Mouse (Mus musculus) heart, embryonic 16.5 days (tissue): ENCODE measurements around the gene Ankk1. TPM values are rescaled to one million over a fixed set of nuclear protein-coding genes. Genes with fewer than 3 reads are reported as not detected.
A peak's percentile ranks its signal among the peaks of the same experiment; 100 is the strongest.

Source experiments
- ATAC-seq: fragments of 200-750 bp; cut with Nextera tagmentation; replicated peaks from 2 replicates; pipeline ENCODE4 v1.8.0; 2017; ENCODE audit warnings: moderate number of reproducible peaks; ENCODE audit not compliant: insufficient read depth, low FRiP score; ENCODE audit errors: extremely low read depth
- H3K27ac ChIP-seq: fragments of 300-500 bp; sonication (generic); 2 replicates; pipeline ENCODE4 v1.5.1; 2014; ENCODE audit warnings: mild to moderate bottlenecking, low read length, control low read depth, moderate library complexity
- H3K27me3 ChIP-seq: fragments of 300-500 bp; sonication (generic); 2 replicates; pipeline ENCODE4 v1.6.1; 2014; ENCODE audit warnings: low read length, mixed read lengths; ENCODE audit not compliant: control insufficient read depth, insufficient read depth
- H3K36me3 ChIP-seq: fragments of 300-500 bp; sonication (generic); 2 replicates; pipeline ENCODE4 v1.6.1; 2014; ENCODE audit not compliant: control insufficient read depth, insufficient read depth
- H3K4me1 ChIP-seq: fragments of 300-500 bp; sonication (generic); 2 replicates; pipeline ENCODE4 v1.6.1; 2014; ENCODE audit warnings: low read length, mixed read lengths; ENCODE audit not compliant: control insufficient read depth, insufficient read depth
- H3K4me2 ChIP-seq: fragments of 300-500 bp; sonication (generic); 2 replicates; pipeline ENCODE4 v1.6.1; 2014; ENCODE audit warnings: low read depth, mild to moderate bottlenecking, control low read depth, low read length
- H3K4me3 ChIP-seq: fragments of 300-500 bp; sonication (generic); 2 replicates; pipeline ENCODE4 v1.5.1; 2014; ENCODE audit warnings: mild to moderate bottlenecking, control low read depth, low read length
- H3K9ac ChIP-seq: fragments of 300-500 bp; sonication (generic); 2 replicates; pipeline ENCODE4 v1.6.1; 2014; ENCODE audit warnings: low read length, control low read depth
- H3K9me3 ChIP-seq: fragments of 300-500 bp; sonication (generic); replicated peaks from 2 replicates; pipeline ENCODE4 v1.6.1; 2016; ENCODE audit warnings: low read length; ENCODE audit not compliant: control insufficient read depth
- WGBS: fragments of 180-500 bp; shearing (Covaris S2); extraction: QIAGEN DNeasy Blood & Tissue Kit; methylation state at CpG from one replicate; pipeline ENCODE4 v1.1.7; 2014; 5-methylcytosine and 5-hydroxymethylcytosine counted together
- polyA plus RNA-seq: library from polyadenylated mRNA; unstranded; fragments of >200 nt; fragmentation: Nextera tagmentation; extraction: Ambion mirVana; gene quantifications from 2 replicates; pipeline ENCODE4 v1.2.1, GENCODE M21; 2015

Ankk1 gene
- polyA plus RNA-seq, 1 experiment from 2014 or later = not detected

DNA sequence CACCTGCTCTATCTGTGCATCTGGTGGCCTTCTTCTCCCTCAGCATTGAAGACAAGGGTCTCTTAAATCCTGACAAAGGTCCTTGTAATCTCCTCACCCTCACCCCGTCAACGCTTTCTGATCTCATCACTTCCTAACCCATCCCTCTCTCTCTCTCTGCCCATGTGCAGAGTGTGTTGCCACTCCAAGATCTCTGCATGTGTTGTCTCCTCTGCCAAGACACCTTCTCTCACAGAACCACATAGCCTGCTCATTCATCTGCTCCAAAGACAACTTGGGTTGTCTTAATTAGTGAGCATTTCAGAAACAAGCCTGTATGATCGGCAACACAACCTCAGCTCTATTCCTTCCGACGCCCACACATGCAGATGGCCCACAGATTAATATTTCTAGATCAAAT is 3.0 kb downstream of the Ankk1 start:
- WGBS = 88% methylated on average over 5 of the region's 5 CpGs
- ATAC-seq = no peak
- no peak overlapping the region for H3K4me2 ChIP-seq

DNA sequence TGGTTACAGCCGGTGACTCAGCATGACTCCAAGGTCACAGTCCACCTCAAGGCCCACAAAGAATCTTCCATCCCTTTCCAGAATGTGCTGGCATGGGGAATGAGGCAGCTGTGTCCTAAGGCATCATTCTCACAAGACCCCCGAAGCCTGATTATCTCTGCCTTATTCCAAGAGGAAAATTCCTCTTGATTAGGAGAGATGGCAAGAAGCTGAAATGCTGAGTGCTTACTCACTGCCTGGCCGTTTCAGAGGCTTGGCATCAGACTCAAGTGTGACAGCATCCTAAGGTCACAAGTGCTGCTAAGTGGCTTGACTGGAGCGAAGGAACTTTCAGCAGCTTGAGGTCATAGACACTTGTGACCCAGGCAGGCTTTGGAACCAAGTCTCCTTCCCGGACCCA is 16.2 kb downstream of the Ankk1 start:
- no peak overlapping the region for H3K4me3 ChIP-seq
- no peaks in the 10 kb centered on the region for H3K36me3 ChIP-seq
- WGBS = 56% methylated on average over 5 of the region's 5 CpGs
- no peaks in the 10 kb centered on the region for H3K4me1 ChIP-seq
- H3K9ac ChIP-seq = no peak overlapping the region
- no peaks in the 10 kb centered on the region for H3K9me3 ChIP-seq
- no peak overlapping the region for H3K27ac ChIP-seq
- H3K4me2 ChIP-seq = no peak overlapping the region
- no peak for ATAC-seq
- no peaks in the 10 kb centered on the region for H3K27me3 ChIP-seq

More for the DNA sequence above, 3.0 kb downstream of the Ankk1 start:
- H3K9me3 ChIP-seq = no peaks in the 10 kb centered on the region
- H3K36me3 ChIP-seq = no peaks in the 10 kb centered on the region
- H3K4me1 ChIP-seq = no peaks in the 10 kb centered on the region
- no peak overlapping the region for H3K9ac ChIP-seq
- H3K27me3 ChIP-seq = no peaks in the 10 kb centered on the region
- no peak overlapping the region for H3K4me3 ChIP-seq
- no peak overlapping the region for H3K27ac ChIP-seq

DNA sequence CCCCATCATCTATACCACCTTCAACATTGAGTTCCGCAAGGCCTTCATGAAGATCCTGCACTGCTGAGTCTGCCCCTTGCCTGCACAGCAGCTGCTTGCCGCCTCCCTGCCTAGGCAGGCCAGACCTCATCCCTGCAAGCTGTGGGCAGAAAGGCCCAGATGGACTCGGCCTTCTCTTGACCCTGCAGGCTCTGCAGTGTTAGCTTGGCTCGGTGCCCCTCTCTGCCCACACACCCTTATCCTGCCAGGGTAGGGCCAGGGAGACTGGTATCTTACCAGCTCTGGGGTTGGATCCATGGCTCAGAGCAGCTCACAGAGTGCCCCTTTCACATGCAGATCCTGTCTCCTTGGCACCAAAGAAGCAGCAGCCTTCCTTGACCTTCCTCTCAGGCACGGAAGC is 19.8 kb downstream of the Ankk1 start:
- Histone ChIP-seq H3K36me3 (no peaks in the 10 kb centered on the region), H3K27ac (no peak overlapping the region), H3K4me1 (no peaks in the 10 kb centered on the region), H3K9me3 (no peaks in the 10 kb centered on the region), H3K9ac (no peak overlapping the region), H3K4me2 (no peak overlapping the region), H3K27me3 (no peaks in the 10 kb centered on the region), H3K4me3 (no peak overlapping the region)
- ATAC-seq = no peak
- WGBS = 84% methylated on average over 5 of the region's 5 CpGs

DNA sequence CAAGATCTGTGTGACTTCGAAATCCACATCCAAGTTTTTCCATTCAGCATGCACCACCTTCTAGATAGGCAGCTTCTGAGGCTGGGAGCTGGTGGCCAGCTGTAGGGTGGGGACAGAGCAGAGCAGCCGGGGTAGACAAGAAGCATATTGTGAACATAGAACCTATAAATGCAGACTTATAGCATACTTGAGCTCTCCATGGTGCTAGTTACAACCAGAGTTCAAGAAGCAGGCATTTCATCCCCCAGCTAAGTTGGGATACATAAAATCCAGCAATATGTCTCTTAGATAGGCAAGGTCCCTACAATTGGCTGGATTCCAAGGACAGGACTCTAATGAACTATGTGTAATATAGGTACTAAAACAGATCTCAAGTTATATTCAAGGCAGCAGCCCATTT is 23.1 kb downstream of the Ankk1 start:
- Histone ChIP-seq H3K27ac (no peak overlapping the region), H3K27me3 (no peaks in the 10 kb centered on the region), H3K4me2 (no peak overlapping the region), H3K9ac (no peak overlapping the region), H3K9me3 (no peaks in the 10 kb centered on the region), H3K4me3 (no peak overlapping the region), H3K4me1 (no peaks in the 10 kb centered on the region), H3K36me3 (no peaks in the 10 kb centered on the region)
- no peak for ATAC-seq
- WGBS = 60% methylated on average over 2 of the region's 2 CpGs

DNA sequence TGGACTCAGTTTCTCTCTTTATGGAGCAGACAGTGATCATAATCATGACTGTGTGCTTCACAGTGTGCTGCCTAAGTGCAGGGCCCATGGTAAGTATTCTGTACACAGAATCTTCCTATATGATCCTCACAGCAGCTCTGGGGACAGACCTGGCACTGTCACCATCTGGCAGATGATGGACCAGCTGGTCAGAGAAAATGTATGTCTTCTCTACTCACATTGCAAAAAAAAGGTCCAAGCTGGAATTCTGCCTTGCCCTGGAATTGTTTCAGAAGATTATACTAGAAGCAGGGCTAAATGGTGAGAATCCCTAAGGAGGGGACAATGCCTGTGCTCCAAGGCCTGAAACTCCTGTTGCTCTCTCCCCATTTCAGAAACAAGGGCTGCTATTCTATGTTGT is 30.8 kb downstream of the Ankk1 start:
- no peaks in the 10 kb centered on the region for H3K4me1 ChIP-seq
- H3K27ac ChIP-seq = no peak overlapping the region
- no peak for ATAC-seq
- no peak overlapping the region for H3K4me2 ChIP-seq
- H3K36me3 ChIP-seq = no peaks in the 10 kb centered on the region
- H3K4me3 ChIP-seq = no peak overlapping the region
- no peaks in the 10 kb centered on the region for H3K9me3 ChIP-seq
- H3K9ac ChIP-seq = no peak overlapping the region
- no peaks in the 10 kb centered on the region for H3K27me3 ChIP-seq

DNA sequence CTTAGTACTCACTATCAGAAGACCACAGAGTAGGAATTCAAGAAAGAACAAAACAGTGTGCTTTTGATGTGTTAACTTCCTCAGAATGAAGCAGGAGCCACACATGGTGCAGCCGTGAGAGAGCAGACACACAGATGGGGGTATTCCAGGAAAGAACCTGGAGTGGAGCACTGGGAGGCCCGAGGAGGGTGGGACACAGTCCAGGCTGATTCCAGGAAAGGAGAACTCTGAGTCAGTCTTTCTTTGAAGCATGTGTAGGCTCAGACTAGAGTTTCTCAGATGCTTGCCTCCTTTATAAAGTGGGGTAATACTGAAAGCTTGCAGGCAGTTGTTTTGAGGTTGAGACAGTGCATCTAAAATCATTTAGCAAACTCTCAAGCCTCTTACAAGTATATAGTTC is 34.6 kb downstream of the Ankk1 start:
- Histone ChIP-seq H3K4me2 (no peak overlapping the region), H3K4me3 (no peak overlapping the region), H3K27ac (no peak overlapping the region), H3K4me1 (no peaks in the 10 kb centered on the region), H3K36me3 (no peaks in the 10 kb centered on the region), H3K9ac (no peak overlapping the region), H3K27me3 (no peaks in the 10 kb centered on the region), H3K9me3 (no peaks in the 10 kb centered on the region)
- 44% methylated on average over 2 of the region's 2 CpGs for WGBS
- ATAC-seq = no peak

DNA sequence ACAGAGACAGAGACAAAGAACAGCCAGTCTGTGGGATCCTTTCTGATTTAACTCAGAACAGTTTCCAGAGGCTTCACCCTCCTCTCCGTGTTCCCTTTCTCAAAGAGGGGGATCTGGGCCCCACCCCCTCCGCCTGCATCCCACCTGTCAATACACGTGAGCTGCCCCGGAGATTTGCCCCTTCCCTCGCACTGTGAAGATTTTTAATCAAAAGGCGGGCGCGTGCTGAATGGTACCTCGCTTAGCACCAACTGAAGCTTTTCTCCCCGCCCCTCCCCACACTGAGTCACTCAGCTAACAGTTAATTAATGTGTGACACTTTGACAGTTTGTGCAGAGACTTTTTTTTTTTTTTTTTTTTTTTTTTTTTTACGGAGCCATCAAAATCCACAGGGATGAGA is 40.7 kb downstream of the Ankk1 start:
- no peak overlapping the region for H3K4me3 ChIP-seq
- ATAC-seq = no peak
- no peaks in the 10 kb centered on the region for H3K27me3 ChIP-seq
- no peak overlapping the region for H3K9ac ChIP-seq
- no peak overlapping the region for H3K27ac ChIP-seq
- H3K9me3 ChIP-seq = no peaks in the 10 kb centered on the region
- peaks cover 9% of the 10 kb centered on the region for H3K4me1 ChIP-seq
- no peaks in the 10 kb centered on the region for H3K36me3 ChIP-seq
- 50% methylated on average over 10 of the region's 11 CpGs for WGBS
- no peak overlapping the region for H3K4me2 ChIP-seq

DNA sequence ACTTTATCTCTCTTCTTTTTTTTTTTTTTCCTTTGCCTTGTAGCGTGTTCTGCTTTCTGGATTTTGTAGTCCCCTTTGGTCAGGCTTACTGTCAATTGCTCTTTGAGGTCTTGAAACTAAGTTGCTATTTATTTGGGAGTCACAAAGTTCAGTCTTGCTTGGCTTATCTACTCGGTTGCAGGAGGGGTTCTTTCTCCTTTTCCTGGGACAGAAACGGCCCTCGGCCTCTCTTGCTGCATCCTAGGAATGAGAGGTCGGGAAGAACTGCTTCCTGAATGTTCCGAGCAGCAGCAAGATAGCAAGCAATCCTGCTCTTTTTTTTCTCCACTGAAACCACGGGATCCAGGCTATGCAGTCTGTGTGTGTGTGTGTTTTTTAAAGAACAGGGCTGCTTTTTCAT is 41.5 kb downstream of the Ankk1 start:
- H3K4me2 ChIP-seq = peak overlapping the region; percentile 40
- no peaks in the 10 kb centered on the region for H3K27me3 ChIP-seq
- H3K9ac ChIP-seq = no peak overlapping the region
- no peak overlapping the region for H3K4me3 ChIP-seq
- peak overlapping the region; percentile 40 for H3K27ac ChIP-seq
- no peaks in the 10 kb centered on the region for H3K36me3 ChIP-seq
- peaks cover 9% of the 10 kb centered on the region for H3K4me1 ChIP-seq
- 8% methylated on average over 7 of the region's 7 CpGs for whole genome bisulfite sequencing
- ATAC-seq = no peak
- no peaks in the 10 kb centered on the region for H3K9me3 ChIP-seq

DNA sequence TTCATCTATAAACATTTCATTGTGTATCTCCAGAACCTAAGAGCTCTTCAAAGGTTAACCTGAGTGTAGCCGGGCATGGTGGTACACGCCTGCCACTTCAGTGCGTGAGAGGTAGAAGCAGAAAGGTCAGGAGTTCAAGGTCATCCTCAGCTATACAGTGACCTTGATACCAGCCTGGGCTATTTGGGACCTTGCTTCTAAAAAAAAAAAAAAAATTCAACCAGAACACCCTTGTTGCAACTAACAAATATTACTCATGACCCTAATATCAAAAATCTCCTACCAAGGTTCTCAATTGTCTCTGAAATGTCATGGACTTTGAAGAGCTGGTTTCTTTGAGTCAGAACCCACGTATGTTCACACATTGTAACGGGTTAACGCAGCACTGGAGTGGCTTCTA is 42.0 kb downstream of the Ankk1 start:
- peak overlapping the region; percentile 40 for H3K4me2 ChIP-seq
- 0 out of 2 replicates have a peak overlapping the region, but pooled peaks have one; percentile 16 for H3K27ac ChIP-seq

DNA sequence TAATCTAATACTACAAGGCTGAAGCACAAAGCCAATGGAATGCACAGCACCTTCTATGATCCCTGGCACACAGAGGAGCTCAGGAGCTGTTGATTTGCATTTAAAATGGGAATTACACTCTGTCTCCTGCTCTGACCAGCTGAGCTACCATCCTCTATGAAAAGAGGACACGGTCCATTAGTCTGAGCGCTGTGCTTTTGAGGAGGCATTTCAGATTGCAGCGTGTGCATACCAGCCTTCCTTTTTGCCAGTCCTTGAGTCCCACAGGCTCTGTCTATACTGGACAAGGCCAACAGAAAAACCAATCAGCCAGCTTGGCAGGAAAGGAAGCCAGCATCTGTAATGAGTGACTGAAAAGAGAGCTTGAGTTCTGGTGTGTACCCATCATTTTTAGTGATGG is 42.8 kb downstream of the Ankk1 start:
- Histone ChIP-seq H3K36me3 (no peaks in the 10 kb centered on the region), H3K4me2 (no peak overlapping the region), H3K4me3 (no peak overlapping the region), H3K27ac (no peak overlapping the region), H3K4me1 (peaks cover 9% of the 10 kb centered on the region), H3K9me3 (no peaks in the 10 kb centered on the region), H3K27me3 (no peaks in the 10 kb centered on the region), H3K9ac (no peak overlapping the region)
- no peak for ATAC-seq
- 86% methylated on average over 3 of the region's 3 CpGs for WGBS

More for the DNA sequence above, 42.0 kb downstream of the Ankk1 start:
- H3K9me3 ChIP-seq = no peaks in the 10 kb centered on the region
- no peaks in the 10 kb centered on the region for H3K36me3 ChIP-seq
- no peak for ATAC-seq
- H3K27me3 ChIP-seq = no peaks in the 10 kb centered on the region
- peaks cover 9% of the 10 kb centered on the region for H3K4me1 ChIP-seq
- WGBS = 41% methylated on average over 6 of the region's 6 CpGs
- H3K4me3 ChIP-seq = no peak overlapping the region
- H3K9ac ChIP-seq = no peak overlapping the region
